ENCODE assay signal across 21 mouse cellular contexts in genomic region chr13:69458891-69459290, GRCm38 (mm10).
DNase-seq lines count a peak whose midpoint lies in the region; ATAC-seq and TF ChIP-seq lines count a peak whose summit lies in the region.
"Had no signal": no experiment of that assay in that cellular context is flagged by ENCODE, and none has a peak within 500 bp of the region (broad histone marks: within the 10 kb centered on the region; RNA-seq: fewer than 3 reads in every experiment).

No protein-coding gene starts in this region.

- H3K36me3 ChIP-seq in lung, embryonic 14.5 days (ENCODE audit: insufficient read depth), result no peaks in the 10 kb centered on the region
- H3K36me3 ChIP-seq in lung, embryonic 16.5 days (ENCODE audit: control insufficient read depth, insufficient read depth, low read length), result no peaks in the 10 kb centered on the region
- H3K36me3 ChIP-seq: embryonic facial prominence, embryonic 10.5 days; embryonic facial prominence, embryonic 12.5 days; forebrain, embryonic 15.5 days had no signal

- peak overlapping the region; percentile 45; the same call in 1 of the 2 replicates for H3K27ac ChIP-seq in lung, embryonic 14.5 days (ENCODE audit: low read depth)
- H3K27ac ChIP-seq in lung, embryonic 16.5 days (ENCODE audit: low read length), result peak overlapping the region; percentile 58
- H3K27ac ChIP-seq: embryonic facial prominence, embryonic 10.5 days; embryonic facial prominence, embryonic 12.5 days; forebrain, embryonic 13.5 days; forebrain, embryonic 15.5 days had no signal

- no peak overlapping the region for H3K4me2 ChIP-seq in lung, embryonic 14.5 days
- no peak overlapping the region for H3K4me2 ChIP-seq in lung, embryonic 16.5 days (ENCODE audit: low read depth, low read length)
- H3K4me2 ChIP-seq: embryonic facial prominence, embryonic 12.5 days; forebrain, embryonic 13.5 days; forebrain, embryonic 15.5 days had no signal

- no peak for ATAC-seq in lung, embryonic 14.5 days (ENCODE audit: insufficient read depth)
- no peak for ATAC-seq in lung, embryonic 16.5 days (ENCODE audit: low read depth)
- ATAC-seq: forebrain, embryonic 13.5 days; forebrain, embryonic 15.5 days; forebrain, postnatal 0 days had no signal

- H3K4me3 ChIP-seq in lung, embryonic 14.5 days (ENCODE audit: low read depth, low read length), result no peak overlapping the region
- H3K4me3 ChIP-seq in lung, embryonic 16.5 days (ENCODE audit: low read length), result no peak overlapping the region
- H3K4me3 ChIP-seq: embryonic facial prominence, embryonic 10.5 days; embryonic facial prominence, embryonic 12.5 days; forebrain, embryonic 13.5 days; forebrain, embryonic 15.5 days had no signal

- WGBS in lung, embryonic 14.5 days, result 83% methylated on average over 2 of the region's 2 CpGs
- whole genome bisulfite sequencing in lung, embryonic 16.5 days, result 83% methylated on average over 2 of the region's 2 CpGs

- no peaks in the 10 kb centered on the region for H3K27me3 ChIP-seq in lung, embryonic 14.5 days (ENCODE audit: insufficient read depth, low read length)
- no peaks in the 10 kb centered on the region for H3K27me3 ChIP-seq in lung, embryonic 16.5 days (ENCODE audit: control insufficient read depth, insufficient read depth, low read depth, low read length)
- H3K27me3 ChIP-seq: embryonic facial prominence, embryonic 12.5 days; forebrain, embryonic 13.5 days; forebrain, embryonic 15.5 days had no signal

- TF ChIP-seq CTCF in lung, embryonic 14.5 days (IDR thresholded peaks at IDR 0.05; ENCODE audit: low read depth), result no peak

- DNase-seq in lung, embryonic 14.5 days, result no peak
- DNase-seq in lung, postnatal 10 days, result no peak
- DNase-seq in lung, postnatal 14 days, result no peak
- DNase-seq in testis, postnatal 10 days (ENCODE audit: low spot score), result peak; percentile 17
- no peak for DNase-seq in testis, postnatal 14 days (ENCODE audit: low spot score)
- DNase-seq in MEL-GATA-1-ER (ENCODE audit: extremely low read depth, low read depth), result peak; percentile 29
- no peak for DNase-seq in neural tube, embryonic 10.5 days (ENCODE audit: extremely low spot score, low spot score)
- DNase-seq: adrenal gland, adult 2 months; adrenal gland, postnatal 10 days; adrenal gland, postnatal 25 days; cerebellum, adult 11 months; cerebellum, adult 2 months; cerebellum, adult 9-10 months; cerebellum, postnatal 10 days; cerebellum, postnatal 25 days; forebrain, postnatal 0 days had no signal

- 0 out of 2 replicates have a peak, but pooled peaks cover 3% of the 10 kb centered on the region for H3K4me1 ChIP-seq in lung, embryonic 14.5 days (ENCODE audit: insufficient read depth)
- H3K4me1 ChIP-seq in lung, embryonic 16.5 days (replicated peaks; ENCODE audit: control insufficient read depth, insufficient read depth, low read length), result peaks cover 7% of the 10 kb centered on the region; the same call in 1 of the 2 replicates
- H3K4me1 ChIP-seq: embryonic facial prominence, embryonic 10.5 days; embryonic facial prominence, embryonic 12.5 days; forebrain, embryonic 13.5 days; forebrain, embryonic 15.5 days had no signal

- H3K9ac ChIP-seq in lung, embryonic 14.5 days, result no peak overlapping the region
- no peak overlapping the region for H3K9ac ChIP-seq in lung, embryonic 16.5 days (ENCODE audit: low read length)
- H3K9ac ChIP-seq: embryonic facial prominence, embryonic 12.5 days; forebrain, embryonic 13.5 days; forebrain, embryonic 15.5 days; forebrain, postnatal 0 days had no signal

- H3K9me3 ChIP-seq in lung, embryonic 14.5 days (ENCODE audit: low read depth, low read length), result no peaks in the 10 kb centered on the region
- no peaks in the 10 kb centered on the region for H3K9me3 ChIP-seq in lung, embryonic 16.5 days (ENCODE audit: control insufficient read depth, low read length)
- H3K9me3 ChIP-seq: embryonic facial prominence, embryonic 10.5 days; embryonic facial prominence, embryonic 12.5 days; forebrain, embryonic 13.5 days; forebrain, embryonic 15.5 days had no signal

Comparison
In these comparisons a context has a peak if more than half of its experiments do, and no peak if none do; other contexts are left out.
1. DNase-seq: peak in testis, postnatal 10 days (single experiment) and MEL-GATA-1-ER (single experiment); none in lung, embryonic 14.5 days (single experiment), lung, postnatal 10 days (single experiment), lung, postnatal 14 days (single experiment), testis, postnatal 14 days (single experiment) and neural tube, embryonic 10.5 days (single experiment).